Mouse (Mus musculus): ENCODE measurements around the gene Smyd3.

DNA sequence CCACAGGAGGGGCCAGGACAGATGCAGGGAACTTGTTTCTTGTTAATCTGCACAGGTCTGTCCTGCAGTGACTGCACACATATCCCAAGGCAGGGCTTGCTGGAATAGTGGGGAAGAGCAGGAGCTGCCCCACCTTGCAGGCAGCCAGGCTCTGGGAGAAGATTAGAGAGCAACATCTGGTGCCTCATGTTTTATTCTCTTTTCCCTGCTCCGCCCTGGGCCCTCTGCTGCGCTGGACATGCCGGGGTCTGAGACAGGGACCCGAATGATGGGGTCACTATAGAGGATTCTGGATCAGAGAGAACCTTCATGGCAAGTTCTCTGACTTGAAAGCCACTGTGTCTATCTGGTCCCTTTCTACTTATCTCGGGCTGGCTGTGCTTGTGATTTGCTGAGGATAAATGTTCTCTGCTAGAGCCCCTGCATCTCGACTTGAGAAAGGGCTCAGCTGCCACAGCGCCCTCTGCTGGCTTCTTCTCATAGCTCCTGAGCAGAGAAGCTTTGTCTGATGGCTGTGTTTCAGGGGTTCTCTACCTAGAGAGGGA is 557.8 kb downstream of the Smyd3 start:
- TF ChIP-seq CTCF (IDR thresholded peaks at IDR 0.05; ENCODE audit: control insufficient read depth, insufficient read depth, insufficient replicate concordance, low read depth, low read length) (peak; percentile 70; the same call in 1 of the 2 replicates), POLR2A (IDR thresholded peaks at IDR 0.05; ENCODE audit: control insufficient read depth, low read depth, low read length) (no peak)

All from testis, adult 2 months (tissue).